Mouse (Mus musculus): ENCODE results near the gene Rasa2. TPM values are rescaled to one million over a fixed set of nuclear protein-coding genes. Genes with fewer than 3 reads are reported as not detected.
"Not testable (repeated sequence)": the region's sequence is repeated elsewhere in the genome, so short reads cannot be mapped to it uniquely, and the experiment has no call there.

Gene Rasa2
- total RNA-seq, 2 experiments from 2014 or later = 25.6 to 29.7 TPM

DNA sequence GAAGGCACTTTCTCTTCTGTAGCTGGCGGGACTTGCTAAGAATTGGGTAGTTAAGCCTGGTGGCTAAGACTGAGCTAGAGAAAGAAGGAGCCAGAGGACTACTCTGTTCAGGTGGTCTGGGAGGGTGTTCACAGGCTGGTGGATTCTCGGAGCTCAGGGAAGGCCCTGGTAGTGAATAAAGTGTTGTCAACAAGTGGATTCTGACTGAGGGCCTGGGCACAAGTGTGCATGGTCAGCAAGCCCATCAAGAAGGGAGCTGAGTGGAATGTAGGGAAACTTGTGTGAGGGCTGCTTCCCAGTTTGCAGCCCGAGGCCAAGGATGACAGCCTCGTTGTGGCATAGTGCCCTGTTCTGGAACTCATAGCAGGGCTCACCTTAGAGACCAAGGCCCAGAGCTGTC, 97.2 kb downstream of the Rasa2 start:
- no peak for DNase-seq (ENCODE audit: extremely low spot score in 1 of 2, low spot score in 1 of 2)

DNA sequence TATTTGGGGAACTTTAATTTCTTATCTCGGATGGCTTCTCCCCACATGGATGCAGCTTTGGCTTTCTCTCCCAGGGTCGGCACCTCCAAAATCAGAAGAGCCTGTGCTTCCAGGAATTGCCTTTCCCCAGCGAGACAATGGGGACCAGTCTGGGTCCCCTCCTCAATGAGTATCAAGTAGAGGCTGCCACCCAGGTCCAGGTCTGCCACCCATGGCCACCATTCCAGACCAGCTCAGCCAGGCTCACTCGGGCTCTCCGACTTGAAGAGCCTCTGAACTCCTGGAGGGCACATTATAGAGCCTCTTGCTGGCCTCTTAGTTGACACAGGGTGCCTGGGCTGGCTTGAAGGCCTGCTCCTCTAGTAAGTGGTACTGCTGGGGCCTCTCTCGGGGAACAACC, 97.9 kb downstream of the Rasa2 start:
- DNase-seq (ENCODE audit: extremely low spot score in 1 of 2, low spot score in 1 of 2) = no peak

- DNase-seq (ENCODE audit: extremely low spot score in 1 of 2, low spot score in 1 of 2) = no peak
These were observed 98.9 kb downstream of the Rasa2 start for GRCm38 (mm10) chr9:96532531-96532930.

- DNase-seq (ENCODE audit: extremely low spot score in 1 of 2, low spot score in 1 of 2) = peak in 1 of 2 experiments; percentile 23
These were observed 100.7 kb downstream of the Rasa2 start for GRCm38 (mm10) chr9:96530674-96531081.

- no peak for DNase-seq (ENCODE audit: extremely low spot score in 1 of 2, low spot score in 1 of 2)
These were observed 101.3 kb downstream of the Rasa2 start for GRCm38 (mm10) chr9:96529961-96530673.

DNA sequence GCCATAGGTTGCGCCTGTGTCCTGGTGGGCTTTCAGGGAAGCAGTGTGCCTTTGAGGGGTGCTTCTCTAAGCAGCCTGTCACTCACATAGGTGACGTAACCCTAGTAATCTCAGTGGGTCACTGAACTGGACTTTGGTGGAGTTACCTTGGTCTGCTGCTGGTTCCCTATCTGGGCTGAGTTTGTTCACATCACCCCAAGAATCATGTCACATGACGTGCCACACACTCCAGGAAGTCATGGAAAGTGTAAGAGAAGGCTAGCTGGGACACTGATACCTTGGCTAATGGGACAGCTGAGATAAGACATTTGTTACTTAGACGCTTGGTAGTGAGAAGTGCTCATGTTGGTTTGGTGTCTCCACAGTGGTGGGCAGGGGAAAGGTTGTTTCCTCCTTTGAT, 105.4 kb downstream of the Rasa2 start:
- DNase-seq (ENCODE audit: extremely low spot score in 1 of 2, low spot score in 1 of 2) = no peak

DNA sequence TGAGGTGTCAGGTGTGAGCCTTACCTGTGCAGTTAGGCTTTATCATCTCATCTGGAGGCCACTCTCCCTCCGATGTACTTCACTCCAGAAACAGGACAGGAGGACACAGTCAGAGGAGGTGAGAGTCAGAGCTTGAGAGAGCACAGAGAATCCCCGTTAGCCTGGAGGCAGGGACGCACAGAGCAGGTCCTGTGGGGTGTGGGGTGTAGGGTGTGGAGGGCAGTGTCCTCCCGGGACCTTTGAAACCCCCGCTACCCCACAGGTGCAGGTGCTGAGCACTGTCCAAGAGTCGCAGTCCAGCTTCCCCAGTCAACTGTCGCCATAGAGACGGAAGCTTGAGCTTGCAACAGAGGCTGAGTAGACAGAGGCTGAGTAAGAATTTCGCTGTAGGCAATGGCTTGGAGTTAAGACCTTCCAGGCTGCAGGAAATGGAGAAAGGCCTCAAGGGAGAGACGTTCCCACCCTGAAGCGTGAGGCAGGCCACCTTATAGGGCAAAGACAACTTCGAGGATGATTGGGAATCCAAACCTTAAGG, 106.4 kb downstream of the Rasa2 start, which contains the start of gene Gm28729:
Gm28729 (minus strand) TSS at position 293 of the 535 bp plus-strand sequence.
- no peak for DNase-seq (ENCODE audit: extremely low spot score in 1 of 2, low spot score in 1 of 2)

DNA sequence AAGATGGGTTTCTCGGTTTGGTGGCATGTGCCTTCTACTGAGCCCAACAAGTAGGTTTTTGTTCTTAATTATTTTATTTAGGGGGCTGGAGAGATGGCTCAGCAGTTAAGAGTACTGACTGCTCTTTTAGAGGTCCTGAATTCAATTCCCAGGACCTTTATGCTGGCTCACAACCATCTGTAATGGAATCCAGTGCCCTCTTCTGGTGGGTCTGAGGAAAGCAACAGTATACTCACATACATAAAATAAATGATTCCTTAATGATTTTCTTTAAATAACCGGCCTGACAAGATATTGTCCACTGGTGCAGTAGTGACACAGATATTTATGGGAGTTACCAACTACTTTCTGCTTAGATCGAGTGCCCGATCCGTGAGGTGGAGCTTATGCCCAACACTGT, 108.3 kb downstream of the Rasa2 start:
- no peak for DNase-seq (ENCODE audit: extremely low spot score in 1 of 2, low spot score in 1 of 2)

- not testable (repeated sequence) for DNase-seq (ENCODE audit: extremely low spot score in 1 of 2, low spot score in 1 of 2)
These were observed 109.8 kb downstream of the Rasa2 start for GRCm38 (mm10) chr9:96521574-96521973.

DNA sequence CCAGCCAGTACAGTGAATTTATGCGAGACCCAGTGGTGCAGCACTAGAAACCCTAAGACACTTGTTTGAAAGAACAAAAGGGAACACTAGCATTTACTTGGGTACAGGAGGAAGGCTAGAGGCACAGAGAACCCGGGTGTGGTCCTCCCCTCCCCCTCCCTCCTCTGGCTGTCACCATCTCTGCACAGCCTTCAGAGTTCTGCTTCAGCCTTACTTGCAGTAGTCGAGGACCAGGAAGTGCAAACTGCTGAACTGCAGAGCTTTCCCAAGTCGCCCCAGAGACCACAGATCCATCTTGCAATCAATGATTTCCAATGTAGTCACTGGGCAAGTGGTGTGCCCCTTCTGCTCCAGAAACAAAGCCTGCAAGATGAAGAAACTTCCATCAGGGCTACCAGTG, 114.0 kb downstream of the Rasa2 start:
- DNase-seq (ENCODE audit: extremely low spot score in 1 of 2, low spot score in 1 of 2) = no peak

GRCm38 (mm10) chr9:96516806-96517205, 114.6 kb downstream of the Rasa2 start:
- no peak for DNase-seq (ENCODE audit: extremely low spot score in 1 of 2, low spot score in 1 of 2)

- DNase-seq (ENCODE audit: extremely low spot score in 1 of 2, low spot score in 1 of 2) = no peak
These were observed 115.7 kb downstream of the Rasa2 start for GRCm38 (mm10) chr9:96515737-96516136.

GRCm38 (mm10) chr9:96514278-96514677, 117.1 kb downstream of the Rasa2 start:
- no peak for DNase-seq (ENCODE audit: extremely low spot score in 1 of 2, low spot score in 1 of 2)

- peak; percentile 6 to 27 for DNase-seq (ENCODE audit: extremely low spot score in 1 of 2, low spot score in 1 of 2)
These were observed 125.4 kb downstream of the Rasa2 start for GRCm38 (mm10) chr9:96506011-96506498.

GRCm38 (mm10) chr9:96505156-96505555, 126.3 kb downstream of the Rasa2 start:
- no peak for DNase-seq (ENCODE audit: extremely low spot score in 1 of 2, low spot score in 1 of 2)

DNA sequence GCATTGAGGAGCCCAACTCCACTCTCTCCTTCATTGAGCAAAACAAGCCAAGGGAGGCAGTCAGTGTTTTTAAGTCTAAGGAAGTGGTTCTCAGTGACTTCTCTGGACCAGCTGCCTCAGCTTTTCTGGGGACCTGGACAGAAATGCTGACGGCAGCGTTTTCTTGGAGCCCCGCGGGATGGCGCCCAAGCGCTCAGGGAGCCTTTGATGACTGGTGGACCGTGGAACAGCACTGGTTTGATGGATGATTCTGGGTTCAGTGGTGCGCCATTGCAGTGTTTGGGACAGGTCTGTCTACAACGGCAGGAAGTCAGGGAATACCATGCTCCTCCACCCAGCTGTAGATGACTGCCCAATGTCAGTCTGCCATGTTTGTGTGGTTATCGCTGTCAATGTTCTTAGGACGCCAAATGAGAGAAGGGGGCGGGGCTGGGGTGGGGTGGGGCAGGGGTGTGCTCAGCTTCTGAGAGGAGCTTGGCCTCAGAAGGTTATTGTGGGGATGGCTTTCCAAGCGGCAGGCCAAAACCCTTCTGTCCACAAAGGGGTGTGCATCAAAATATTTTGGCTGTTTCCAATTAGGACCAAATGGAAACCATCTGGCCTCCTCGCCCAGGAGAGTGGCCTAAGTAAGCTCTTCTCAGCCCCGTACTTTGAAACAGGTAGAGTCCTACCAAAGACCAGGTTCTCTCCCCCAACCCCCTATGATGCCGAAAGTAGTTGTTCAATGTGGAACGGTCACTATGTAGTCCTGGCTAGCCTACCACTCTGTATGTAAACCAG, 127.1 kb downstream of the Rasa2 start:
- DNase-seq (ENCODE audit: extremely low spot score in 1 of 2, low spot score in 1 of 2) = no peak

DNA sequence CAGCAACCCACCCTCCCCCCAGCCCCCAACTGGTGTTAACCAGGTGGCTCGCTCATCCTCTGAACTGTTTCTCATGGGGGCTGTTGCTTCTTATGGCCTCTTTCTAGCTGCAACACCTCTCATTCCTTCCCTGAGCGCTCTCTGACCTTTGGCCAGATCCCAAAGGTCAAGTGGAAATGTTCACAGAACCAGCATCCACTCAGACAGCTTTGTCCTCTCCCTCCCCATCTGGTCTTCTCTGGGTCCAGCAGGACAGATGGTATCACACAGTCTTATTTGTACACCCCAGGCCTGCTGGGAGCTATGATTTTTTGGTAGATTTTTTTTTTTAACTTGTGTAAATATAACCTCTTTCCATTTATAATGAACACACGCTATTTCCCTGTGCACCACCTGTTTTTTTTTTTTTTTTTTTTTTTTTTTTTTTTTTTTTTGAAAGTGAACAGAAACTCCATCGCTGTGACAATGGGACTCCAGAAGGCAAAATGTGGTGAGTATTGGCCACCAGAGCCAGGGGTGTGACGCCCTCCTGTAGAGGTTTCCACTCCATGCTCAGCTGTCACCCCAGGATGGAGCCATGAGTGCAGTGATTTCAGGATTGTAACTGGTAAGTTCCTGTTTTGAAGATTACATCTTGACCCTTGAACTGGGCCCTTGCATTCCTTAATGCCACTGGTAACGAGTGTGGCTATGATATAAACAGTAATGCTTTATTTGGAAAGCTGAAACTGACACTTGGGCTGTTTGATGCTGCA, 128.4 kb downstream of the Rasa2 start:
- DNase-seq (ENCODE audit: extremely low spot score in 1 of 2, low spot score in 1 of 2) = no peak

- DNase-seq (ENCODE audit: extremely low spot score in 1 of 2, low spot score in 1 of 2) = no peak
These were observed 130.2 kb downstream of the Rasa2 start for GRCm38 (mm10) chr9:96501217-96501616.

DNA sequence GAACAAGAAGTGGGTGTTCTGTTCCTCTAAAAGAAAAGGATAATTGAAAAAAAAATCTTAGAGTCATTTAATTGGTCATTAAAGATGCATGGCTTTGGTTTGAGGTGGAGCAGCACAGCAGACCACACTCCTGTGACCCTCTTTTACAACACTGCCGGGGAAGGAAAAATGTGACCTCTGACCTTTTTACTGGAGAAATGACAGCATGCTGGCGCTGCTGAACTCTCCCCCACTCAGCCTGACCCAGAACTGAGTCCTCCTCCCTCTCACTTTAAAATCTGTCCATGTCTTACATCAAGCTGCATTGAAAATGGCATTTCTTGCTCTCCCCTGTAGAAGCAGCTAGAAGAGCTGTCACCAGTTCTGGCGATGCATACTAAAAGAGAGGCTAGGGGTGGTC, 138.2 kb downstream of the Rasa2 start:
- no peak for DNase-seq (ENCODE audit: extremely low spot score in 1 of 2, low spot score in 1 of 2)

DNA sequence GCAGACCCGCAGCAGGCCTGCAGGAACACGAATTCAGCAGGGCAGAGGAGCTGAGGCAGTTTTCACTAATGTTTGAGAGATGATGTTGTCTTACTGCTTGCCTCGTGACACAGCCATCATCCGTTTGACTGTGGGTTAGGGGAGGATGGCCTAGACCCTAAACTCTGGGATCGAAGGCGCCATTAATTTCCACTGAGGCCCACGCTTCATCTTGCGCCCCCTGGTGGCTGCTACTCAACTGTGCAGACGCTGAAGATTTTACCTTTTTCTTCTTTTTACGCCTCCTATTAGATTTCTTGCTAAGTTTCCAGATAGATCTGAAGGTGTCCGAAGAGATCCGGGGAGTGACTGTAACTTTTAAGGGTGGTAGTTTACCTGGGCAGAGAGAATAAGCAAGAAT, 139.6 kb downstream of the Rasa2 start:
- DNase-seq (ENCODE audit: extremely low spot score in 1 of 2, low spot score in 1 of 2) = peak in 1 of 2 experiments; percentile 54

All from layer of hippocampus, postnatal 25 days (tissue).